Mouse (Mus musculus) myocyte (in vitro differentiated cells): Measurements from ENCODE around the gene Slit3. TPM values are rescaled to one million over a fixed set of nuclear protein-coding genes. Genes with fewer than 3 reads are reported as not detected.

ENCODE experiments used
- H3K27me3 ChIP-seq: one replicate; pipeline ENCODE4 v1.6.1; 2011; ENCODE audit not compliant: control insufficient read depth, insufficient read depth, insufficient read length
- H3K36me3 ChIP-seq: one replicate; pipeline ENCODE4 v1.6.1; 2011; ENCODE audit not compliant: control insufficient read depth, insufficient read depth
- H3K4me2 ChIP-seq: one replicate; pipeline ENCODE4 v1.6.1; 2011; ENCODE audit warnings: low read depth, control low read depth
- H3K4me3 ChIP-seq: one replicate; pipeline ENCODE4 v1.5.1; 2011; ENCODE audit warnings: mild to moderate bottlenecking, control low read depth, moderate library complexity
- H3K79me2 ChIP-seq: one replicate; pipeline ENCODE4 v1.6.1; 2011; ENCODE audit not compliant: control insufficient read depth, insufficient read depth
- H3ac ChIP-seq: one replicate; pipeline ENCODE4 v1.6.1; 2011; ENCODE audit not compliant: control insufficient read depth, insufficient read length
- CEBPB ChIP-seq: IDR thresholded peaks from 2 replicates; pipeline ENCODE4 v1.6.1; 2011; ENCODE audit warnings: mild to moderate bottlenecking, moderate library complexity; ENCODE audit not compliant: poor library complexity, insufficient read depth, severe bottlenecking
- E2F4 ChIP-seq: IDR thresholded peaks from one replicate; pipeline ENCODE4 v1.6.1; 2011; ENCODE audit warnings: mild to moderate bottlenecking, control low read depth, moderate library complexity; ENCODE audit not compliant: insufficient read depth
- MAX ChIP-seq: IDR thresholded peaks from one replicate; pipeline ENCODE4 v1.6.1; 2011; ENCODE audit warnings: low read depth, mild to moderate bottlenecking, control low read depth
- MYOD1 ChIP-seq, 3 experiments: IDR thresholded peaks; one replicate each; pipeline ENCODE4 v1.6.1; 2011; ENCODE audit warnings: control low read depth in 2 of 3, low read depth in 2 of 3, mild to moderate bottlenecking in 2 of 3, moderate library complexity in 1 of 3; ENCODE audit not compliant: insufficient read length in 2 of 3, control insufficient read depth in 1 of 3
- MYOG ChIP-seq, 3 experiments: IDR thresholded peaks; one replicate each; pipeline ENCODE4 v1.6.1; 2011; ENCODE audit warnings: control low read depth in 2 of 3, low read depth in 2 of 3, mild to moderate bottlenecking in 2 of 3; ENCODE audit not compliant: insufficient read length in 2 of 3, control insufficient read depth in 1 of 3, insufficient read depth in 1 of 3
- POLR2A ChIP-seq: IDR thresholded peaks from one replicate; pipeline ENCODE4 v1.6.1; 2011; ENCODE audit warnings: low read depth, mild to moderate bottlenecking, control low read depth, moderate library complexity; ENCODE audit not compliant: insufficient read length
- POLR2AphosphoS2 ChIP-seq: IDR thresholded peaks from one replicate; pipeline ENCODE4 v1.6.1; 2011; ENCODE audit warnings: low read depth, control low read depth; ENCODE audit not compliant: insufficient read length
- REST ChIP-seq: IDR thresholded peaks from one replicate; pipeline ENCODE4 v1.6.1; 2011; ENCODE audit warnings: mild to moderate bottlenecking, control low read depth, moderate library complexity; ENCODE audit not compliant: insufficient read depth, insufficient read length
- SRF ChIP-seq: IDR thresholded peaks from one replicate; pipeline ENCODE4 v1.6.1; 2011; ENCODE audit warnings: low read depth; ENCODE audit not compliant: control insufficient read depth, insufficient read length
- TCF12 ChIP-seq: IDR thresholded peaks from one replicate; pipeline ENCODE4 v1.6.1; 2011; ENCODE audit warnings: mild to moderate bottlenecking, control low read depth; ENCODE audit not compliant: poor library complexity, insufficient read depth, severe bottlenecking
- TCF3 ChIP-seq: IDR thresholded peaks from one replicate; pipeline ENCODE4 v1.6.1; 2011; ENCODE audit warnings: low read depth, control low read depth; ENCODE audit not compliant: insufficient read length
- USF1 ChIP-seq: IDR thresholded peaks from one replicate; pipeline ENCODE4 v1.6.1; 2011; ENCODE audit warnings: low read depth, mild to moderate bottlenecking, control low read depth, moderate library complexity
- polyA plus RNA-seq: library from polyadenylated mRNA; unstranded; fragments of >200 nt; fragmentation: generic; extraction: Trizol; gene quantifications from one replicate; pipeline ENCODE4 v1.2.1, GENCODE M21; 2012; ENCODE audit warnings: missing spikeins

Gene Slit3
- polyA plus RNA-seq, 1 experiment: not detected

- Histone ChIP-seq H3K27me3 (no peaks in the 10 kb centered on the region), H3K4me3 (no peak overlapping the region), H3ac (no peak overlapping the region), H3K79me2 (no peaks in the 10 kb centered on the region), H3K36me3 (no peaks in the 10 kb centered on the region), H3K4me2 (no peak overlapping the region)
- TF ChIP-seq MYOD1 (IDR thresholded peaks at IDR 0.05; ENCODE audit: control insufficient read depth in 1 of 3, insufficient read length in 2 of 3, low read depth in 2 of 3) (no peak), MAX (no peak), MYOG (IDR thresholded peaks at IDR 0.05; ENCODE audit: control insufficient read depth in 1 of 3, insufficient read depth in 1 of 3, insufficient read length in 2 of 3, low read depth in 2 of 3) (no peak), TCF12 (no peak), CEBPB (no peak)
Measured at GRCm38 (mm10) chr11:35152875-35153274, 31.9 kb downstream of the Slit3 start.

- no peak for TF ChIP-seq E2F4
- no peak for TF ChIP-seq MYOD1 (IDR thresholded peaks at IDR 0.05; ENCODE audit: control insufficient read depth in 1 of 3, insufficient read length in 2 of 3, low read depth in 2 of 3)
- no peak for TF ChIP-seq POLR2AphosphoS2
- no peak for TF ChIP-seq TCF3
- no peak for TF ChIP-seq MAX
- no peak for TF ChIP-seq USF1
- TF ChIP-seq POLR2A: no peak
- no peak for TF ChIP-seq TCF12
- no peak for TF ChIP-seq CEBPB
- no peak for TF ChIP-seq SRF
- Histone ChIP-seq H3K4me2 (no peak overlapping the region), H3ac (no peak overlapping the region), H3K79me2 (no peaks in the 10 kb centered on the region), H3K27me3 (no peaks in the 10 kb centered on the region), H3K4me3 (no peak overlapping the region), H3K36me3 (no peaks in the 10 kb centered on the region)
Measured at GRCm38 (mm10) chr11:35154449-35154848, 33.4 kb downstream of the Slit3 start.

GRCm38 (mm10) chr11:35155281-35155680, 34.3 kb downstream of the Slit3 start:
- Histone ChIP-seq H3K79me2 (no peaks in the 10 kb centered on the region), H3K4me2 (no peak overlapping the region), H3K36me3 (no peaks in the 10 kb centered on the region), H3K4me3 (no peak overlapping the region), H3K27me3 (no peaks in the 10 kb centered on the region), H3ac (no peak overlapping the region)
- no peak for TF ChIP-seq POLR2AphosphoS2
- TF ChIP-seq SRF: no peak
- no peak for TF ChIP-seq REST
- TF ChIP-seq USF1: no peak
- TF ChIP-seq POLR2A: no peak
- no peak for TF ChIP-seq TCF12
- TF ChIP-seq MYOG (IDR thresholded peaks at IDR 0.05; ENCODE audit: control insufficient read depth in 1 of 3, insufficient read depth in 1 of 3, insufficient read length in 2 of 3, low read depth in 2 of 3): no peak
- no peak for TF ChIP-seq TCF3
- TF ChIP-seq MYOD1 (IDR thresholded peaks at IDR 0.05; ENCODE audit: control insufficient read depth in 1 of 3, insufficient read length in 2 of 3, low read depth in 2 of 3): no peak
- TF ChIP-seq E2F4: no peak
- no peak for TF ChIP-seq CEBPB
- TF ChIP-seq MAX: no peak

GRCm38 (mm10) chr11:35156676-35157075, 35.7 kb downstream of the Slit3 start:
- Histone ChIP-seq H3K4me2 (no peak overlapping the region), H3ac (no peak overlapping the region), H3K36me3 (no peaks in the 10 kb centered on the region), H3K79me2 (no peaks in the 10 kb centered on the region), H3K4me3 (no peak overlapping the region), H3K27me3 (no peaks in the 10 kb centered on the region)
- no peak for TF ChIP-seq TCF3
- TF ChIP-seq CEBPB: peak; percentile 75

GRCm38 (mm10) chr11:35160682-35161211, 39.7 kb downstream of the Slit3 start:
- Histone ChIP-seq H3ac (no peak overlapping the region), H3K4me3 (no peak overlapping the region), H3K4me2 (no peak overlapping the region), H3K27me3 (no peaks in the 10 kb centered on the region), H3K79me2 (no peaks in the 10 kb centered on the region), H3K36me3 (no peaks in the 10 kb centered on the region)
- TF ChIP-seq USF1 (no peak), MAX (no peak), REST (no peak), CEBPB (no peak), E2F4 (no peak), SRF (no peak), MYOG (IDR thresholded peaks at IDR 0.05; ENCODE audit: control insufficient read depth in 1 of 3, insufficient read depth in 1 of 3, insufficient read length in 2 of 3, low read depth in 2 of 3) (no peak), TCF3 (no peak)

GRCm38 (mm10) chr11:35163396-35163795, 42.4 kb downstream of the Slit3 start:
- no peak overlapping the region for H3ac ChIP-seq
- TF ChIP-seq USF1: no peak
- no peaks in the 10 kb centered on the region for H3K79me2 ChIP-seq
- no peaks in the 10 kb centered on the region for H3K27me3 ChIP-seq
- H3K36me3 ChIP-seq: no peaks in the 10 kb centered on the region
- no peak overlapping the region for H3K4me3 ChIP-seq
- H3K4me2 ChIP-seq: no peak overlapping the region
